Mouse (Mus musculus): ENCODE data around the gene Robo1.

DNA sequence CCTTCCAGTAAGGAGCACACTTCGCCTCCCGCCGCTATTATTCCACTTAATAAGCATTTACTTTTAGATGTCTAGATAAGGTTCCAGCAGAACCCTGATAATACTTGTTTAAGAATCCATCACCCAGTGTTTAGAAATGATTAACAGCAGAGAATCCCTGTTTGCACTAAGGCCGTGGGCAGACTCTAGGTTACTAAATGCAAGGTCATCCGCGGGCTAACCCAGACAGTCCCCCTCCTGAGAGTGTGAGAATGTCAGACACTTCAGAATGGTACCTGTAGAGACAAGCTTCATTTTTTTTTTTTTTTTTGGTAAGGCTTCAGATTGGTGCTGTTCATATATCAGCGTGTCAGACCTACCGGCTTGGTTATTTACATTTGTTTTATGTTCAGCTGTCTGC lies 685.1 kb downstream of the Robo1 start:
- TF ChIP-seq CTCF (IDR thresholded peaks at IDR 0.05; ENCODE audit: low read depth) (no peak), EP300 (optimal IDR thresholded peaks at IDR 0.05) (no peak)
